Mouse (Mus musculus) limb, embryonic 14.5 days (tissue): ENCODE results near the gene Smoc2. TPM values are rescaled to one million over a fixed set of nuclear protein-coding genes. Genes with fewer than 3 reads are reported as not detected.

ENCODE experiments used
- ATAC-seq: fragments of 200-750 bp; cut with Nextera tagmentation; 2 replicates; pipeline ENCODE4 v1.8.0; 2017; ENCODE audit warnings: low read depth, moderate number of reproducible peaks, moderate TSS enrichment; ENCODE audit not compliant: low FRiP score
- DNase-seq: peaks from one replicate; pipeline ENCODE4 v3.0.0-alpha.2; 2015; ENCODE audit warnings: low spot score
- H3K27ac ChIP-seq: fragments of 300-500 bp; sonication (generic); replicated peaks from 2 replicates; pipeline ENCODE4 v1.5.1; 2014; ENCODE audit warnings: low read depth, mild to moderate bottlenecking, low read length, moderate library complexity, mixed read lengths
- H3K27me3 ChIP-seq: fragments of 300-500 bp; sonication (generic); 2 replicates; pipeline ENCODE4 v1.6.1; 2014; ENCODE audit warnings: low read length, mixed read lengths; ENCODE audit not compliant: control insufficient read depth, insufficient read depth
- H3K36me3 ChIP-seq: fragments of 300-500 bp; sonication (generic); 2 replicates; pipeline ENCODE4 v1.6.1; 2014; ENCODE audit warnings: mild to moderate bottlenecking, low read length, moderate library complexity, mixed read lengths; ENCODE audit not compliant: control insufficient read depth, insufficient read depth
- H3K4me1 ChIP-seq: fragments of 300-500 bp; sonication (generic); 2 replicates; pipeline ENCODE4 v1.6.1; 2014; ENCODE audit warnings: antibody characterized with exemption, low read length, mixed read lengths; ENCODE audit not compliant: control insufficient read depth, insufficient read depth
- H3K4me2 ChIP-seq: fragments of 300-500 bp; sonication (generic); replicated peaks from 2 replicates; pipeline ENCODE4 v1.6.1; 2014; ENCODE audit warnings: low read depth, mild to moderate bottlenecking, low read length, moderate library complexity; ENCODE audit not compliant: severe bottlenecking
- H3K4me3 ChIP-seq: fragments of 300-500 bp; sonication (generic); replicated peaks from 2 replicates; pipeline ENCODE4 v1.5.1; 2014; ENCODE audit warnings: low read length
- H3K9ac ChIP-seq: fragments of 300-500 bp; sonication (generic); 2 replicates; pipeline ENCODE4 v1.6.1; 2014; ENCODE audit warnings: mild to moderate bottlenecking, low read depth, low read length, moderate library complexity; ENCODE audit not compliant: severe bottlenecking
- H3K9me3 ChIP-seq: fragments of 300-500 bp; sonication (generic); 2 replicates; pipeline ENCODE4 v1.6.1; 2016; ENCODE audit warnings: low read length; ENCODE audit not compliant: control insufficient read depth
- POLR2A ChIP-seq: fragments of 200-500 bp; IDR thresholded peaks from 2 replicates; pipeline ENCODE4 v1.8.0; 2012; ENCODE audit warnings: inconsistent platforms, mild to moderate bottlenecking, moderate library complexity, borderline replicate concordance; ENCODE audit not compliant: insufficient read depth, insufficient read length; ENCODE audit errors: extremely low read depth
- WGBS: fragments of 180-500 bp; shearing (Covaris S2); extraction: QIAGEN DNeasy Blood & Tissue Kit; methylation state at CpG from one replicate; pipeline ENCODE4 v1.1.7; 2014; 5-methylcytosine and 5-hydroxymethylcytosine counted together
- polyA plus RNA-seq, 2 experiments: library from polyadenylated mRNA; depleted of rRNA in 1 of 2; stranded (reverse) in 1 of 2; unstranded in 1 of 2; fragments of >200 nt; fragmentation: Nextera tagmentation in 1 of 2; extraction: Ambion mirVana in 1 of 2; gene quantifications; 2 replicates each; pipeline versions ENCODE4 v1.2.1 to v1.2.3; 2012 to 2014

Smoc2 gene
- polyA plus RNA-seq, 2 experiments = 152 to 168 TPM

DNA sequence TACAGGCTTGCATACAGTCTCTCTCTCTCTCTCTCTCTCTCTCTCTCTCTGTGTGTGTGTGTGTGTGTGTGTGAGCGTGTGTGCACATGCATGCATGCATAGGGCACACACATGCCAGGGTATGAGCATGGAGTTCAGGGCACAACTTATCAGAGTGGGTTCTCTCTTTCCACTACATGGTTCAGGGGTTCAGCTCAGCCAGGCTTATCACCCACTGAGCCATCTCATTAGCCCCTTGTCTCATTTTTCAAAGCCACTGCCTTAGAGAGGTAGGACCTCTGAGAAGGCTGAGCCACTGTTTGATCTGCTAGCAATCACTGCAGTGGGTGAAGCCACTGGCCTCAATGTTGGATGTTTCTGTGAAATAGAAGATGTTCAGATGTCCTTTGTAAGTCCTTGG lies 82.2 kb downstream of the Smoc2 start:
- ATAC-seq (no peak), DNase-seq (no peak)
- Histone ChIP-seq H3K27ac (no peak overlapping the region), H3K9ac (no peak overlapping the region), H3K4me3 (no peak overlapping the region), H3K4me1 (peaks cover 3% of the 10 kb centered on the region; the same call in 1 of the 2 replicates), H3K9me3 (no peaks in the 10 kb centered on the region), H3K27me3 (no peaks in the 10 kb centered on the region), H3K36me3 (no peaks in the 10 kb centered on the region; the same call in 1 of the 2 replicates), H3K4me2 (no peak overlapping the region)
- no peak for TF ChIP-seq POLR2A
- 95% methylated on average over 1 of the region's 1 CpGs for WGBS

DNA sequence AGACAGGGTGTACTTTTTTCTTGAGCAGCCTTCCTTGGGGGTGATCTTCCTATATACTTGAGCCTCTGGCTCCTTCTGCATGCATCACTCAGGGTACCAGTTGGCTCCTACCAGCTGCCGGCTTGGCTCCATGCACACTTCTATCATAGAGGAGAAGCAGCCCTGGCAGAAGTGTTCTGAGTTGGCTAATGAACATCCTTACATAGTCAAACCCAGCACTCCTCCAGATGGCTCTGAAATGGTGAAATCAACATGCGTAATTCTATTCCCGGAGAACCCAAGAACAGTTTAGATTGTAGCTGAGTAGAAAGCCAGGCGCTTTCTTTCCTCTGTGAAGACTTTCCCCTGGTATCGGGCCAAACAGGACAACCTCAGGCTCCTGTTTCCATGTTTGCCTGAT lies 91.2 kb downstream of the Smoc2 start:
- no peak for ATAC-seq
- Histone ChIP-seq H3K9ac (no peak overlapping the region), H3K4me3 (no peak overlapping the region), H3K9me3 (no peaks in the 10 kb centered on the region), H3K27me3 (no peaks in the 10 kb centered on the region), H3K27ac (no peak overlapping the region), H3K4me1 (0 out of 2 replicates have a peak, but pooled peaks cover 9% of the 10 kb centered on the region), H3K36me3 (peaks cover 8% of the 10 kb centered on the region), H3K4me2 (no peak overlapping the region)
- no peak for DNase-seq
- no peak for TF ChIP-seq POLR2A
- WGBS = 81% methylated on average over 5 of the region's 5 CpGs

DNA sequence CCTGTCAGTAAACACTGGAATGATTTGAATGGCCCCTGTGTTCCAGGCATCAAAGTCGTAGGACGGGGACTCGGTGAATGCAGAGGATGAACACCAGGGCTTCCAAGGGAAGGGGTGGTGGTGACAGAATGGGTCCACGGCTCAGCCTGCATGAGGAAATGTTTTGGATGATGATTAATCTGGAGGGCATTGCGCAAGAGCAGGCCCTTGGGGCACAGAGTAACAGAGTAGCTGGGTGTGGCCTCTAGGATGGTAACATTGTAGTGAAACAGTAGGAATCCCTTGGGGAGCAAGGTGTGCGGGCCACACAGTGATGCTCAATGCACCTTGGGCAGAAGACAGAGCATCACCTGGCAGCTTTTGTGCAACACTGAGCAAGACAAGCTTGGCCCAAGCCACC lies 92.3 kb downstream of the Smoc2 start:
- 57% methylated on average over 6 of the region's 6 CpGs for WGBS
- Histone ChIP-seq H3K9ac (no peak overlapping the region), H3K36me3 (peaks cover 11% of the 10 kb centered on the region), H3K4me3 (no peak overlapping the region), H3K4me2 (no peak overlapping the region), H3K9me3 (no peaks in the 10 kb centered on the region), H3K27ac (no peak overlapping the region), H3K27me3 (no peaks in the 10 kb centered on the region), H3K4me1 (0 out of 2 replicates have a peak, but pooled peaks cover 9% of the 10 kb centered on the region)
- DNase-seq (no peak), ATAC-seq (no peak)
- no peak for TF ChIP-seq POLR2A

DNA sequence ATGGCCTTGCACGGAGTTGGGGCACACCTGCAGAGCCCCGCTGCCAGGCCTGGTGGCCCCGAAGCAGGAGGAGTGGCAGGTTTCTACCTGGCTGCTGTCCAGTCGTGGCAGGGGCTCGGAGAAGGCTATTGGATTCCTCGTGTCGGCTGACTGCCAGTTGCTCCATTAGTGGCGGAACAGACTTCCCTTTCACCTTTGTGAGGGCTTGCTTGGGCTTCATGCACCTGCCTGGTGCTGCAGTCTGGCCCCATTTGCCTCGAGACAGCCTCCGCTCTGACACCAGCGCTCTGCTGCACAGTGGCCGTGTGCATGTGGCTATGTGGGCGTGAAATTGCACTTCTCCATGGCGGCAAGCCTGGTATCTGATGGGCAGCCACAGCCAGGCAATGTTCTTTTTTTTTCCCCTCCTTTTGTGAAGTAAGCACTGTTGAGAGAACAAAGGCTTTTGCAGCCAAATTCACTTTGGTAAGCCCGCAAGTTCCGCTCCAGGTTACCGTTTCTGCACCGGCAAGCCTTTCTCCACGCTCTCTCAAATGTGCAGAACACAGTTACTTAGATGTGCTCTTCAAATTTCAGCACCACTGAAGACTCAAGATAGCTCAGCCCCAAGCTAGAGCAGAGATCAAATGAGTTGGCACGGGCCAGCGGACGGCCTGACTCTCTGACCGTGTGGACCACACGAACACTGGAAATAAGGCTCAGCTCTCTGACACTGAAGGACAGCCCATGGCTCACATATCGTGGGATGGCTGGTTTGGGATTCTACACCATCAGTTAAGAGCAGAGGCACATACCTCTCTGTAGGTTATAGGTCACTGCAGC lies 93.2 kb downstream of the Smoc2 start:
- no peak overlapping the region for H3K9ac ChIP-seq
- H3K36me3 ChIP-seq = peaks cover 11% of the 10 kb centered on the region
- H3K9me3 ChIP-seq = no peaks in the 10 kb centered on the region
- H3K27ac ChIP-seq = no peak overlapping the region
- H3K27me3 ChIP-seq = no peaks in the 10 kb centered on the region
- TF ChIP-seq POLR2A = no peak
- peaks cover 9% of the 10 kb centered on the region; the same call in 1 of the 2 replicates for H3K4me1 ChIP-seq
- no peak for ATAC-seq
- 67% methylated on average over 25 of the region's 25 CpGs for WGBS
- H3K4me2 ChIP-seq = no peak overlapping the region
- H3K4me3 ChIP-seq = no peak overlapping the region
- peak; percentile 53 for DNase-seq

DNA sequence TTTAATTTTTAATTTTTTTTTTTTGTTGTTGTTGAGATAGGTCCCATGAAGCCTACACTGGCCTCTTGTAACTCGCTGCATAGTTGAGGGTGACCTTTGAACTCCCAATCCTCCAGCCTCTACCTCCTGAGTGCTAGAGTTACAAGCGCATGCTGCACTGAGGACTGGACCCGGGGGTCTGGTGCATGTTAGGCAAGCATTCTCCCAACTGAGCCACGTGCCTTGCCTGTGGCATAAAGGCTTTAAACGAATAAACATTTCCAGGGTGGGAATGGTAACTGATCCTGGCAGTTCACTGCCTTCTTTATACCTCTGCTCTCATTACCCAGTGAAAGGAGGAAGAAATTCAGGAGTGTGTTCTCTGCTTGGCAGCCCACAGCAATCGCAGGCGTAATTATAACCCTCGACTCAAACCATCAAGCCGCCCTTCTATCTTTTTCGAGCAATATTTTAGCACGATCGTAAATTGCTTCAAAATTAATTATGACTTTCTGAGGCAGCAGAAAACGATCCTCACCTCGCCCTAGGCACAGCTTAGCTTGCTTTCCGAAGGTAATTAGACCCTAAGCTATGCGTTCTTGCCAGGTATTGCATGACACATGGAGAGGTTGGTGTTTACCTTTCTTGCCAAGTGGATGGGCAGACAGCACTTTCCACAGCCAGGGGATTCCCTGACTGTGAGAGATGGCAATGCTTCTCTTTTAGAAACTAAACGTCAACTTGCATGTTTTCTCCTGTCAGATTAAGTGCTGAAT lies 99.6 kb downstream of the Smoc2 start:
- DNase-seq (no peak), ATAC-seq (peak; percentile 47; the same call in 1 of the 2 replicates)
- no peak for TF ChIP-seq POLR2A
- Histone ChIP-seq H3K9me3 (no peaks in the 10 kb centered on the region), H3K4me2 (no peak overlapping the region), H3K4me1 (peaks cover 10% of the 10 kb centered on the region), H3K36me3 (peaks cover 8% of the 10 kb centered on the region), H3K27me3 (no peaks in the 10 kb centered on the region), H3K4me3 (no peak overlapping the region), H3K27ac (no peak overlapping the region), H3K9ac (no peak overlapping the region)
- WGBS = 24% methylated on average over 17 of the region's 17 CpGs
